Mouse (Mus musculus) olfactory bulb, adult 2 months (tissue): ENCODE measurements at regions not wholly inside any gene's neighbourhood (a gene's known extent, or its start where the extent isn't known, plus 50 kb on each side); places are given as distances from the start of the nearest gene placed in this dataset.

Experiments used
- CTCF ChIP-seq: fragments of 200-500 bp; IDR thresholded peaks from 2 replicates; pipeline ENCODE4 v1.5.1; 2012; ENCODE audit warnings: low read depth, mild to moderate bottlenecking, low read length, moderate library complexity; ENCODE audit not compliant: insufficient read depth
- POLR2A ChIP-seq: fragments of 200-500 bp; IDR thresholded peaks from 2 replicates; pipeline ENCODE4 v1.6.1; 2012; ENCODE audit warnings: mild to moderate bottlenecking, low read depth, low read length, moderate library complexity; ENCODE audit not compliant: insufficient read depth

DNA sequence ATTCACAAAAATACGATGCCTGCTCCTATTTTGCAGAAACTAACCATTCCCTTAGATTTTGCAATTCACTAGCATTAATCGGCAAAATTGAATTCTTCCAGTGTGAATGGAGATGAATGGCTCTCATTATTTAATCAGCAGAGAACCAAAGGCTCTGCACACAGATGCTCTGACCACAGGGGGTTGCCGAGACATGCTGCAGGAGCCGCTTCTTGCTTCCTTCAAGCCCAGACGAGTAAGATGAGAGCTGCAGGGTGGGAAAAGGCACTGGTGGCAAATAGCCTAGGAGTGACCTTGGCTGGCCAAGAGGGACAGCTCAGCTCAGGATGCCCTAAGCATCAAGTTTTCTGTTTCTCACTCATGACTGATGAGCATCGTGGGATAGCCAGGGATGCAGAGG, 170.0 kb downstream of the Prdm2 start:
- TF ChIP-seq CTCF (no peak), POLR2A (no peak)
